Mouse (Mus musculus) lung, embryonic 14.5 days (tissue): ENCODE data around the gene Mlana. TPM values are rescaled to one million over a fixed set of nuclear protein-coding genes. Genes with fewer than 3 reads are reported as not detected.

Experiments used
- ATAC-seq: fragments of 200-750 bp; cut with Nextera tagmentation; 2 replicates; pipeline ENCODE4 v1.8.0; 2017; ENCODE audit warnings: mild to moderate bottlenecking, moderate TSS enrichment, moderate library complexity; ENCODE audit not compliant: insufficient read depth
- DNase-seq: peaks from one replicate; pipeline ENCODE4 v3.0.0-alpha.2; 2015
- H3K27ac ChIP-seq: fragments of 300-500 bp; sonication (generic); 2 replicates; pipeline ENCODE4 v1.5.1; 2014; ENCODE audit warnings: low read depth, mild to moderate bottlenecking, moderate library complexity
- H3K27me3 ChIP-seq: fragments of 300-500 bp; sonication (generic); 2 replicates; pipeline ENCODE4 v1.6.1; 2014; ENCODE audit warnings: low read length, control low read depth; ENCODE audit not compliant: insufficient read depth
- H3K36me3 ChIP-seq: fragments of 300-500 bp; sonication (generic); 2 replicates; pipeline ENCODE4 v1.6.1; 2014; ENCODE audit warnings: control low read depth; ENCODE audit not compliant: insufficient read depth
- H3K4me1 ChIP-seq: fragments of 300-500 bp; sonication (generic); 2 replicates; pipeline ENCODE4 v1.6.1; 2014; ENCODE audit warnings: antibody characterized with exemption, control low read depth; ENCODE audit not compliant: insufficient read depth
- H3K4me2 ChIP-seq: fragments of 300-500 bp; sonication (generic); 2 replicates; pipeline ENCODE4 v1.6.1; 2014; ENCODE audit warnings: mild to moderate bottlenecking
- H3K4me3 ChIP-seq: fragments of 300-500 bp; sonication (generic); 2 replicates; pipeline ENCODE4 v1.5.1; 2014; ENCODE audit warnings: low read depth, low read length
- H3K9ac ChIP-seq: fragments of 300-500 bp; sonication (generic); 2 replicates; pipeline ENCODE4 v1.6.1; 2014
- H3K9me3 ChIP-seq: fragments of 300-500 bp; sonication (generic); 2 replicates; pipeline ENCODE4 v1.6.1; 2016; ENCODE audit warnings: low read depth, low read length, control low read depth
- CTCF ChIP-seq: IDR thresholded peaks from 2 replicates; pipeline ENCODE4 v1.5.1; 2016; ENCODE audit warnings: antibody characterized with exemption, low read depth
- WGBS: fragments of 180-500 bp; shearing (Covaris S2); extraction: QIAGEN DNeasy Blood & Tissue Kit; methylation state at CpG from one replicate; pipeline ENCODE4 v1.1.7; 2014; 5-methylcytosine and 5-hydroxymethylcytosine counted together
- polyA plus RNA-seq: library from polyadenylated mRNA; unstranded; fragments of >200 nt; fragmentation: Nextera tagmentation; extraction: Ambion mirVana; gene quantifications from 2 replicates; pipeline ENCODE4 v1.2.1, GENCODE M21; 2014

The Mlana gene
- polyA plus RNA-seq, 1 experiment from 2014 or later: not detected

DNA sequence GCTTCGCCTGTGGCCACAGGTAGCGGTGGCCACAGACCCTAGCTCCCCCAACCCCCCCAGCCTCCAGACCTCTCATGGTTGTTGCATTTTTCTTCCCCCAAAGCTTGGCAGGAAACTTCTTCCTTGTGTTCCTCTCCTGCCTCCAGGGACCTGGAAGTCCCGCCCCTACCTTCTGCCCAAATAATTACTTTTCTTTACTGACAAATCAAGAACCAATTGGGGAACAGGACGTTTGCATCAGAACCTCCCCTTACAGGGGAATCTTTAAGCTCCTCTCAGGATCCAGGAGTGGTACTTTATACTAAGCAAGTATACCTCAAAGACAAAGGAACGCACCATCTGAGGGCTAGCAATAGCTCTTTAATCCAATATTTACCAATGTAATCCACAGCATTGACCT, 32.7 kb upstream of the Mlana start:
- Histone ChIP-seq H3K36me3 (no peaks in the 10 kb centered on the region), H3K4me3 (no peak overlapping the region), H3K27me3 (peaks cover 39% of the 10 kb centered on the region), H3K27ac (no peak overlapping the region), H3K9me3 (no peaks in the 10 kb centered on the region), H3K4me1 (no peaks in the 10 kb centered on the region), H3K9ac (no peak overlapping the region), H3K4me2 (no peak overlapping the region)
- WGBS: 73% methylated on average over 5 of the region's 5 CpGs
- no peak for DNase-seq
- TF ChIP-seq CTCF: no peak
- no peak for ATAC-seq

DNA sequence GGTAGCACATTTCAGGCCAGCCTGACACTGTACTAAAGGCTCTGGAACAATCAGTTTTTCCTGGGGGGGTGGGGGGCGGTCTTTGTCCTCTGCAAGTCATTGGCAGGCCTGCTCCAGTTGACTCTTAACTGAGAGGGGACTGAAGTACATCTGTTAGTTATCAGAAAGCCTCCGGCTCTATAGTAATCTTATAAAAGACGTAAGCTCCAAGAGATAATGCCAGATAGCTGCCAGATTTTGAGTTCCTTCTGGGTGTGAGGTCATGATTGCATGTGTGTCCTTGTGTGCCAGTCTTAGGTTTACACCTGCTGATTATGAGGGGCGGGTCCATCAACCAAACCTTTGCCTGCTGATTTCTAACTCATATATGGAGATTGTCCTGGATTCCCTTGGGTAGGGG, 31.5 kb upstream of the Mlana start:
- Histone ChIP-seq H3K4me2 (no peak overlapping the region), H3K27me3 (peaks cover 43% of the 10 kb centered on the region), H3K27ac (no peak overlapping the region), H3K4me1 (no peaks in the 10 kb centered on the region), H3K9ac (no peak overlapping the region), H3K4me3 (no peak overlapping the region), H3K36me3 (no peaks in the 10 kb centered on the region), H3K9me3 (no peaks in the 10 kb centered on the region)
- TF ChIP-seq CTCF: no peak
- 67% methylated on average over 4 of the region's 4 CpGs for WGBS
- DNase-seq (no peak), ATAC-seq (no peak)

- Histone ChIP-seq H3K9ac (no peak overlapping the region), H3K9me3 (no peaks in the 10 kb centered on the region), H3K27me3 (peaks cover 39% of the 10 kb centered on the region), H3K36me3 (no peaks in the 10 kb centered on the region), H3K4me2 (no peak overlapping the region), H3K4me1 (no peaks in the 10 kb centered on the region), H3K27ac (no peak overlapping the region), H3K4me3 (no peak overlapping the region)
- DNase-seq (no peak), ATAC-seq (no peak)
- TF ChIP-seq CTCF: no peak
- WGBS: 56% methylated on average over 5 of the region's 5 CpGs
Observed at GRCm38 (mm10) chr19:29666965-29667594, 30.5 kb upstream of the Mlana start.

GRCm38 (mm10) chr19:29668135-29668534, 29.5 kb upstream of the Mlana start:
- H3K4me1 ChIP-seq: no peaks in the 10 kb centered on the region
- 78% methylated on average over 7 of the region's 7 CpGs for WGBS
- H3K27me3 ChIP-seq: peaks cover 45% of the 10 kb centered on the region
- H3K27ac ChIP-seq: no peak overlapping the region
- no peak overlapping the region for H3K9ac ChIP-seq
- no peak for TF ChIP-seq CTCF
- no peak overlapping the region for H3K4me2 ChIP-seq
- no peaks in the 10 kb centered on the region for H3K36me3 ChIP-seq
- H3K9me3 ChIP-seq: no peaks in the 10 kb centered on the region
- no peak overlapping the region for H3K4me3 ChIP-seq
- ATAC-seq (no peak), DNase-seq (no peak)

DNA sequence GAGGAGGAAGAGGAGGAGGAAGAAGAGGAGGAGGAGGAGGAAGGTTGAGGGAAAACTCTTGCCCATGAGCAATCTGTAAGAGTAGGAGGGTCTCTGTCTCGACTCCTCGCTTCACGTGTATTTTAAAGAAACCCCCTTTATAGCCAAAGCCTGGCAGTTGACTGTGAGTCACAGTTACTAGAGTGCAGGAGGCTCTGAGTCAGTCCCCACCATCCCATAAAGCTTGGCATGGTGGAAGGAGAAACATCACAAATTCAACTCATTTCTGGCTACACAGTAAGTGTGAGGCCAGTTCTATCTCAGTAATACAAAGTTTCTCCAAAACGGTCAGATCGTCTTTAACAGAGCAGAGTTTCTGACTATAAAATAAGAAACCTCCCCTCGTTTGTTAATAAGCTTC, 27.4 kb upstream of the Mlana start:
- Histone ChIP-seq H3K4me2 (no peak overlapping the region), H3K4me1 (no peaks in the 10 kb centered on the region), H3K27ac (no peak overlapping the region), H3K36me3 (no peaks in the 10 kb centered on the region), H3K4me3 (no peak overlapping the region), H3K9ac (no peak overlapping the region), H3K27me3 (peaks cover 43% of the 10 kb centered on the region), H3K9me3 (no peaks in the 10 kb centered on the region)
- no peak for TF ChIP-seq CTCF
- DNase-seq (no peak), ATAC-seq (no peak)
- WGBS: 85% methylated on average over 6 of the region's 6 CpGs

DNA sequence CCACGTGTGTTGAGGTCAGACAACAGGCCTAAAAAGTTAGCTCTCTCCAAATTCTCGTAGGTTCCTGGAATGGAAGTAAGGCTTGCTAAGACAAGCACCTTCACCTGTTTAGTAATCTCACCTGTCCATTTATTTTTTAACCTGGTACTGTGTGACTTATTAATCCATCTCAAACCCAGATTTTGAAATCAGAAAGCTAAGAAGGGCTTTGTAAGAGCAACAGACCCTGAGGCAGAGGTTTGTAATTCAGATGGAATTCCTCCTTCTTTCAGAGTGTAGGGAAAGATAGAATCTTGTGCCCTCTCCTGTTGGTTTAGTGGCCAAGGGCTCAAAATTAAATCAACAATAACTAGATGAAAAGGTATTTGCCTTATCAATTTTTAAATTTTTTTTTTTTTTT, 26.5 kb upstream of the Mlana start:
- WGBS: 82% methylated on average over 2 of the region's 2 CpGs
- Histone ChIP-seq H3K36me3 (no peaks in the 10 kb centered on the region), H3K4me2 (no peak overlapping the region), H3K4me3 (no peak overlapping the region), H3K9me3 (no peaks in the 10 kb centered on the region), H3K27me3 (peaks cover 45% of the 10 kb centered on the region), H3K9ac (no peak overlapping the region), H3K4me1 (no peaks in the 10 kb centered on the region), H3K27ac (no peak overlapping the region)
- TF ChIP-seq CTCF: no peak
- no peak for DNase-seq
- no peak for ATAC-seq

- Histone ChIP-seq H3K4me3 (no peak overlapping the region), H3K4me2 (no peak overlapping the region), H3K9ac (no peak overlapping the region), H3K9me3 (no peaks in the 10 kb centered on the region), H3K4me1 (no peaks in the 10 kb centered on the region), H3K36me3 (no peaks in the 10 kb centered on the region), H3K27ac (no peak overlapping the region), H3K27me3 (peaks cover 38% of the 10 kb centered on the region)
- no peak for ATAC-seq
- TF ChIP-seq CTCF: no peak
- no peak for DNase-seq
- WGBS: 95% methylated on average over 13 of the region's 13 CpGs
Observed at GRCm38 (mm10) chr19:29672660-29673059, 25.0 kb upstream of the Mlana start.

DNA sequence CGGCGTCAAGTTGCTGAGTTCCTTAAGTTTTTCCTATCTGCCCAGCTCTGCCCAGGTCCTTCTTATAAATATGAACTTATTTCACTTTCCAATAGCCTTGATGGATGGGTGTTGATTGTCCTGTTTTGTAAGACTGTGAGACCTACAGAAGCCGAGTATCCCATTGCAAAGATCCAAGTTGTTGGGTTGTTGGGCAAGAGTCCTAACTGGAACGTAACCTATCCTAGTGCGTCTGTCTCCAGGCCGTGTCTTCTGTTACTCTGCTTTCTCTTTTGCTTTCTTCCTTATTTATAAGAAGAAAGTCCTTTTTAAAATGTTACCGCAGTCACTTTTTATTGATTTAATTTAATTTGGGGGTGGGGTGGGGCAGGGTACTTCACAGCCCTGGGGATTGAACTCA, 22.7 kb upstream of the Mlana start:
- H3K27me3 ChIP-seq: peaks cover 34% of the 10 kb centered on the region
- DNase-seq: no peak
- WGBS: 92% methylated on average over 7 of the region's 7 CpGs
- H3K4me2 ChIP-seq: no peak overlapping the region
- H3K4me3 ChIP-seq: no peak overlapping the region
- no peaks in the 10 kb centered on the region for H3K36me3 ChIP-seq
- ATAC-seq: no peak
- no peak for TF ChIP-seq CTCF
- H3K4me1 ChIP-seq: no peaks in the 10 kb centered on the region
- no peak overlapping the region for H3K27ac ChIP-seq
- H3K9ac ChIP-seq: no peak overlapping the region
- H3K9me3 ChIP-seq: no peaks in the 10 kb centered on the region
